Mouse (Mus musculus): ENCODE measurements around the gene Sbk2. TPM values are rescaled to one million over a fixed set of nuclear protein-coding genes. Genes with fewer than 3 reads are reported as not detected.
A peak's percentile ranks its signal among the peaks of the same experiment; 100 is the strongest.

Gene Sbk2
- polyA plus RNA-seq, 1 experiment from 2014 or later, result 0.26 TPM

- WGBS, result 72% methylated on average over 5 of the region's 5 CpGs
- H3K4me2 ChIP-seq (ENCODE audit: low read depth, low read length), result no peak overlapping the region
- no peak overlapping the region for H3K4me3 ChIP-seq (replicated peaks; ENCODE audit: low read length)
- H3K4me1 ChIP-seq (ENCODE audit: control insufficient read depth, insufficient read depth, low read length), result peaks cover 4% of the 10 kb centered on the region; the same call in 1 of the 2 replicates
- no peak for ATAC-seq (ENCODE audit: insufficient read depth, low FRiP score)
- H3K9me3 ChIP-seq (replicated peaks; ENCODE audit: control insufficient read depth, low read length), result no peaks in the 10 kb centered on the region
- H3K9ac ChIP-seq (ENCODE audit: low read length), result no peak overlapping the region
- no peaks in the 10 kb centered on the region for H3K36me3 ChIP-seq (ENCODE audit: control insufficient read depth, insufficient read depth, low read length)
- H3K27ac ChIP-seq (ENCODE audit: low read length), result no peak overlapping the region
- H3K27me3 ChIP-seq (ENCODE audit: control insufficient read depth, insufficient read depth, low read length), result peaks cover 3% of the 10 kb centered on the region; the same call in 1 of the 2 replicates
These were observed 782 bp upstream of the Sbk2 start for GRCm38 (mm10) chr7:4964988-4965387.

- Histone ChIP-seq H3K4me2 (ENCODE audit: low read depth, low read length) (no peak overlapping the region), H3K9me3 (replicated peaks; ENCODE audit: control insufficient read depth, low read length) (no peaks in the 10 kb centered on the region), H3K9ac (ENCODE audit: low read length) (0 out of 2 replicates have a peak overlapping the region, but pooled peaks have one; percentile 56), H3K27ac (ENCODE audit: low read length) (no peak overlapping the region), H3K4me1 (ENCODE audit: control insufficient read depth, insufficient read depth, low read length) (peaks cover 4% of the 10 kb centered on the region; the same call in 1 of the 2 replicates), H3K4me3 (replicated peaks; ENCODE audit: low read length) (no peak overlapping the region), H3K36me3 (ENCODE audit: control insufficient read depth, insufficient read depth, low read length) (no peaks in the 10 kb centered on the region), H3K27me3 (ENCODE audit: control insufficient read depth, insufficient read depth, low read length) (peaks cover 3% of the 10 kb centered on the region; the same call in 1 of the 2 replicates)
- WGBS, result 60% methylated on average over 5 of the region's 5 CpGs
- no peak for ATAC-seq (ENCODE audit: insufficient read depth, low FRiP score)
These were observed 679 bp downstream of the Sbk2 start for GRCm38 (mm10) chr7:4963527-4963926.

GRCm38 (mm10) chr7:4957361-4957760 lies 6.8 kb downstream of the Sbk2 start:
- no peak for ATAC-seq (ENCODE audit: insufficient read depth, low FRiP score)

GRCm38 (mm10) chr7:4953815-4954445 lies 10.3 kb downstream of the Sbk2 start:
- ATAC-seq (ENCODE audit: insufficient read depth, low FRiP score), result no peak
- WGBS, result 22% methylated on average over 10 of the region's 10 CpGs

More at GRCm38 (mm10) chr7:4957361-4957760, 6.8 kb downstream of the Sbk2 start:
- 78% methylated on average over 10 of the region's 10 CpGs for WGBS
- Histone ChIP-seq H3K27me3 (ENCODE audit: control insufficient read depth, insufficient read depth, low read length) (no peaks in the 10 kb centered on the region), H3K36me3 (ENCODE audit: control insufficient read depth, insufficient read depth, low read length) (no peaks in the 10 kb centered on the region), H3K27ac (ENCODE audit: low read length) (no peak overlapping the region), H3K9me3 (replicated peaks; ENCODE audit: control insufficient read depth, low read length) (no peaks in the 10 kb centered on the region), H3K4me2 (ENCODE audit: low read depth, low read length) (no peak overlapping the region), H3K9ac (ENCODE audit: low read length) (no peak overlapping the region), H3K4me3 (replicated peaks; ENCODE audit: low read length) (no peak overlapping the region), H3K4me1 (ENCODE audit: control insufficient read depth, insufficient read depth, low read length) (no peaks in the 10 kb centered on the region)

GRCm38 (mm10) chr7:4950561-4951342 lies 13.5 kb downstream of the Sbk2 start:
- WGBS, result 79% methylated on average over 19 of the region's 19 CpGs
- no peaks in the 10 kb centered on the region for H3K9me3 ChIP-seq (replicated peaks; ENCODE audit: control insufficient read depth, low read length)

More at GRCm38 (mm10) chr7:4953815-4954445, 10.3 kb downstream of the Sbk2 start:
- no peaks in the 10 kb centered on the region for H3K36me3 ChIP-seq (ENCODE audit: control insufficient read depth, insufficient read depth, low read length)
- H3K4me2 ChIP-seq (ENCODE audit: low read depth, low read length), result no peak overlapping the region
- no peak overlapping the region for H3K4me3 ChIP-seq (replicated peaks; ENCODE audit: low read length)
- H3K9me3 ChIP-seq (replicated peaks; ENCODE audit: control insufficient read depth, low read length), result no peaks in the 10 kb centered on the region
- H3K4me1 ChIP-seq (ENCODE audit: control insufficient read depth, insufficient read depth, low read length), result no peaks in the 10 kb centered on the region
- no peaks in the 10 kb centered on the region for H3K27me3 ChIP-seq (ENCODE audit: control insufficient read depth, insufficient read depth, low read length)
- H3K9ac ChIP-seq (ENCODE audit: low read length), result no peak overlapping the region
- no peak overlapping the region for H3K27ac ChIP-seq (ENCODE audit: low read length)

DNA sequence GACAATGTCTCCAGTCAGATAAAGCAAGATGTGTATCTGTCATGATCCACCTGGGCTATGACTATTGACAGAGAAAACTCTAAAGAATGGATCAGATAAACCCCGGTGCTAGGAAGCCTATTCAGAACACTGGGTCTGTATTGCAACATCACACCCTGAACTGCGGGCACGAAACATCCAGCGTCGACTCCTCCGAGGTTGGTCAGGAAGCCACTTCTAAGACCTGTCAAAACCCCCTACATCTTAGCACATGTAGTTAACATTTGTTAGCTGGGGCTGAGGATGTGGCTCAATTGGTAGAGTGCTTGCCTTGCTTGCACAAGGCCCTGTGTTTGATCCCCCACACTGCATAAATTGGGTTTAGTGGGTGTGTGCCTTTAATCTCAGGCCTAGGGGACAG lies 15.8 kb downstream of the Sbk2 start:
- no peak overlapping the region for H3K4me3 ChIP-seq (replicated peaks; ENCODE audit: low read length)
- no peak for ATAC-seq (ENCODE audit: insufficient read depth, low FRiP score)
- H3K4me1 ChIP-seq (ENCODE audit: control insufficient read depth, insufficient read depth, low read length), result no peaks in the 10 kb centered on the region
- 41% methylated on average over 6 of the region's 6 CpGs for WGBS
- no peak overlapping the region for H3K4me2 ChIP-seq (ENCODE audit: low read depth, low read length)
- no peaks in the 10 kb centered on the region for H3K9me3 ChIP-seq (replicated peaks; ENCODE audit: control insufficient read depth, low read length)
- H3K27me3 ChIP-seq (ENCODE audit: control insufficient read depth, insufficient read depth, low read length), result no peaks in the 10 kb centered on the region
- no peaks in the 10 kb centered on the region for H3K36me3 ChIP-seq (ENCODE audit: control insufficient read depth, insufficient read depth, low read length)
- H3K27ac ChIP-seq (ENCODE audit: low read length), result no peak overlapping the region
- no peak overlapping the region for H3K9ac ChIP-seq (ENCODE audit: low read length)

More at GRCm38 (mm10) chr7:4950561-4951342, 13.5 kb downstream of the Sbk2 start:
- Histone ChIP-seq H3K9ac (ENCODE audit: low read length) (no peak overlapping the region), H3K4me2 (ENCODE audit: low read depth, low read length) (no peak overlapping the region), H3K27me3 (ENCODE audit: control insufficient read depth, insufficient read depth, low read length) (no peaks in the 10 kb centered on the region), H3K36me3 (ENCODE audit: control insufficient read depth, insufficient read depth, low read length) (no peaks in the 10 kb centered on the region), H3K4me3 (replicated peaks; ENCODE audit: low read length) (no peak overlapping the region), H3K4me1 (ENCODE audit: control insufficient read depth, insufficient read depth, low read length) (no peaks in the 10 kb centered on the region), H3K27ac (ENCODE audit: low read length) (no peak overlapping the region)
- no peak for ATAC-seq (ENCODE audit: insufficient read depth, low FRiP score)

DNA sequence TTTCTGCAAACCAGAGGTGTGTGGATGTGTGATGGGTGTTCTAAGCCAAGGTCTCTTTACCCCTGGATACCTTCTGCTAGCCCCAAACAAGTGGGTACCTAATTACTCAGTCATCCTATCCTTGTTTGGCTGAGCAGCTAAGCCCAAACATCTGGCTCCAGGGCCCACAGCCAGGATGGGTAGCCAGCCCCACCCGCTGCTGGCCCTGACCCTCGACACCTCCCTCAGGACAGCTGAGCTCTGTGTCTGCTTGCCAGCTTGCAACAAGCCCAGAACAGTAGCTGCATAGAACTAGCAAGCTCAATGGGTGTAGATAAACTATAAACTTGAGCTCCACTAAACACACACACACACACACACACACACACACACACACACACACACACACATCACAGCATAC lies 16.4 kb downstream of the Sbk2 start:
- no peak overlapping the region for H3K4me2 ChIP-seq (ENCODE audit: low read depth, low read length)
- ATAC-seq (ENCODE audit: insufficient read depth, low FRiP score), result no peak
- no peaks in the 10 kb centered on the region for H3K27me3 ChIP-seq (ENCODE audit: control insufficient read depth, insufficient read depth, low read length)

DNA sequence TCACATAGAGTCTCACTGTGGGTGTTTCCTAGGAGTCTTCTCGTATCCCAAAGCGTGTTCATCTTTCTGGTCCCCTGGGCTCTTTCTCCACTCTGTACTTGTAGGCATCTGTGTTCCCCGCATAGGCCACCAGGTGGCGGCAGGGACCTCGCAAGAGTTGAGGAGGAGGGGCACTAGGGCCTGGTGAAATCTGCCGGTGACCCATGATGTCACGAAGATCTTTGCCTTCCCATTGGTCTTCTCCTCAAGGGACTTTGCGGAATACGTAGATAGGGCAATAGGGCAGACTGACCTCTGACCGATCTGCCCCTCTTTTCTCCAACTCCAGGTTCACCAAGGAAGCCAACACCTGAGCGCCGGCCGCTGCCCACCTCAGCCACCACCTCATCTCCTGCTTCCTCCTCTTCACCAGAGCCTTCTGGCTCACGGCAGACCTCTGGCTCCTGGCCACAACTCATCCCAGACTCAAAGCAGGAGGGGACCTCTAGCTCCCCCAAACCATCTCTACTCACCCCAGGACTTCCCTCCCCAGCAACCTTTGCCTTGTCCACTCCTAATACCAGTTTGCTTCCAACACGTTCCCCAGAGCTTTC lies 20.9 kb downstream of the Sbk2 start:
- H3K9me3 ChIP-seq (replicated peaks; ENCODE audit: control insufficient read depth, low read length), result no peaks in the 10 kb centered on the region
- no peak overlapping the region for H3K27ac ChIP-seq (ENCODE audit: low read length)
- no peak overlapping the region for H3K9ac ChIP-seq (ENCODE audit: low read length)
- H3K36me3 ChIP-seq (ENCODE audit: control insufficient read depth, insufficient read depth, low read length), result no peaks in the 10 kb centered on the region
- peak; percentile 76 for ATAC-seq (ENCODE audit: insufficient read depth, low FRiP score)
- peak overlapping the region; percentile 35 for H3K4me3 ChIP-seq (replicated peaks; ENCODE audit: low read length)
- no peaks in the 10 kb centered on the region for H3K4me1 ChIP-seq (ENCODE audit: control insufficient read depth, insufficient read depth, low read length)
- H3K27me3 ChIP-seq (ENCODE audit: control insufficient read depth, insufficient read depth, low read length), result no peaks in the 10 kb centered on the region
- H3K4me2 ChIP-seq (ENCODE audit: low read depth, low read length), result peak overlapping the region; percentile 58
- WGBS, result 18% methylated on average over 15 of the region's 15 CpGs

More for the DNA sequence above, 16.4 kb downstream of the Sbk2 start:
- Histone ChIP-seq H3K9ac (ENCODE audit: low read length) (0 out of 2 replicates have a peak overlapping the region, but pooled peaks have one; percentile 8), H3K9me3 (replicated peaks; ENCODE audit: control insufficient read depth, low read length) (no peaks in the 10 kb centered on the region), H3K36me3 (ENCODE audit: control insufficient read depth, insufficient read depth, low read length) (no peaks in the 10 kb centered on the region), H3K27ac (ENCODE audit: low read length) (no peak overlapping the region), H3K4me1 (ENCODE audit: control insufficient read depth, insufficient read depth, low read length) (no peaks in the 10 kb centered on the region), H3K4me3 (replicated peaks; ENCODE audit: low read length) (no peak overlapping the region)
- 19% methylated on average over 2 of the region's 2 CpGs for WGBS

DNA sequence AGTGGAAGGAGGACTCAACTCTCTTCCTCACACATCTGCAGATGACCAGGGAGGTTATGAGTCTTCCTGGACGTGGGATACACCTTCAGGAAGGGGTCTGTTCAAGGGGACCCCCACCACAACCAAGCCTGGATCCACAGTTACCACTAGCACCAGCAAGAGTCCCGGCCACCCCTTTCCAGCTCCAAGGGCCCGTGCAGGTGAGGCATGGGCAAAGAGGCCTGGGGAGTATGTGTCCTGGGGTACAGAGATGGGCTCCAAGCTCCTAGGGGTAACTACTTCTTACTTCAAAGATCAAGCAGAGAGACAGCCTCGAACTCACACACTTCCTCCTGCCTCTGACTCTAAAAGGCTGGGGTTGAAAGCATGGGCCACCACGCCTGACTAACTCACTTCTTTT lies 21.5 kb downstream of the Sbk2 start:
- H3K36me3 ChIP-seq (ENCODE audit: control insufficient read depth, insufficient read depth, low read length), result no peaks in the 10 kb centered on the region
- WGBS, result 47% methylated on average over 5 of the region's 5 CpGs
- H3K4me3 ChIP-seq (replicated peaks; ENCODE audit: low read length), result no peak overlapping the region
- H3K4me1 ChIP-seq (ENCODE audit: control insufficient read depth, insufficient read depth, low read length), result no peaks in the 10 kb centered on the region
- H3K27ac ChIP-seq (ENCODE audit: low read length), result no peak overlapping the region
- H3K27me3 ChIP-seq (ENCODE audit: control insufficient read depth, insufficient read depth, low read length), result no peaks in the 10 kb centered on the region
- no peak for ATAC-seq (ENCODE audit: insufficient read depth, low FRiP score)
- H3K9me3 ChIP-seq (replicated peaks; ENCODE audit: control insufficient read depth, low read length), result no peaks in the 10 kb centered on the region
- H3K4me2 ChIP-seq (ENCODE audit: low read depth, low read length), result no peak overlapping the region
- H3K9ac ChIP-seq (ENCODE audit: low read length), result no peak overlapping the region

Data from stomach, embryonic 16.5 days (tissue).